Mouse (Mus musculus) neural tube, embryonic 15.5 days (tissue): ENCODE results near the gene Gng12. TPM values are rescaled to one million over a fixed set of nuclear protein-coding genes. Genes with fewer than 3 reads are reported as not detected.
"Not testable (repeated sequence)": the region's sequence is repeated elsewhere in the genome, so short reads cannot be mapped to it uniquely, and the experiment has no call there.

Source experiments
- ATAC-seq: fragments of 200-750 bp; cut with Nextera tagmentation; 2 replicates; pipeline ENCODE4 v1.8.0; 2017; ENCODE audit warnings: mild to moderate bottlenecking, moderate TSS enrichment, moderate library complexity; ENCODE audit not compliant: low FRiP score
- H3K27ac ChIP-seq: fragments of 300-500 bp; sonication (generic); replicated peaks from 2 replicates; pipeline ENCODE4 v1.5.1; 2015; ENCODE audit warnings: mild to moderate bottlenecking, inconsistent platforms
- H3K27me3 ChIP-seq: fragments of 300-500 bp; sonication (generic); replicated peaks from 2 replicates; pipeline ENCODE4 v1.6.1; 2015; ENCODE audit warnings: inconsistent platforms
- H3K36me3 ChIP-seq: fragments of 300-500 bp; sonication (generic); 2 replicates; pipeline ENCODE4 v1.6.1; 2015; ENCODE audit warnings: inconsistent platforms
- H3K4me1 ChIP-seq: fragments of 300-500 bp; sonication (generic); 2 replicates; pipeline ENCODE4 v1.6.1; 2015; ENCODE audit warnings: inconsistent platforms
- H3K4me2 ChIP-seq: fragments of 300-500 bp; sonication (generic); 2 replicates; pipeline ENCODE4 v1.6.1; 2015; ENCODE audit warnings: inconsistent platforms, mild to moderate bottlenecking, moderate library complexity
- H3K4me3 ChIP-seq: fragments of 300-500 bp; sonication (generic); replicated peaks from 2 replicates; pipeline ENCODE4 v1.5.1; 2015; ENCODE audit warnings: mild to moderate bottlenecking, inconsistent platforms
- H3K9ac ChIP-seq: fragments of 300-500 bp; sonication (generic); replicated peaks from 2 replicates; pipeline ENCODE4 v1.6.1; 2015; ENCODE audit warnings: mild to moderate bottlenecking, inconsistent platforms
- H3K9me3 ChIP-seq: fragments of 300-500 bp; sonication (generic); replicated peaks from 2 replicates; pipeline ENCODE4 v1.6.1; 2016; ENCODE audit warnings: inconsistent platforms
- WGBS: fragments of 180-500 bp; shearing (Covaris S2); methylation state at CpG from one replicate; pipeline ENCODE4 v1.1.7; 2015; ENCODE audit warnings: mixed read lengths; 5-methylcytosine and 5-hydroxymethylcytosine counted together
- polyA plus RNA-seq: library from polyadenylated mRNA; unstranded; fragments of >200 nt; fragmentation: Nextera tagmentation; extraction: Ambion mirVana; gene quantifications from 2 replicates; pipeline ENCODE4 v1.2.1, GENCODE M21; 2015

Gng12 gene
- polyA plus RNA-seq, 1 experiment from 2014 or later = 65.9 TPM

GRCm38 (mm10) chr6:66963068-66963467 is 66.9 kb downstream of the Gng12 start:
- Histone ChIP-seq H3K27ac (no peak overlapping the region), H3K4me1 (peaks cover 13% of the 10 kb centered on the region), H3K9me3 (no peaks in the 10 kb centered on the region), H3K27me3 (no peaks in the 10 kb centered on the region), H3K36me3 (no peaks in the 10 kb centered on the region), H3K4me2 (no peak overlapping the region), H3K4me3 (no peak overlapping the region), H3K9ac (no peak overlapping the region)
- ATAC-seq = no peak
- 79% methylated on average over 1 of the region's 1 CpGs for WGBS

DNA sequence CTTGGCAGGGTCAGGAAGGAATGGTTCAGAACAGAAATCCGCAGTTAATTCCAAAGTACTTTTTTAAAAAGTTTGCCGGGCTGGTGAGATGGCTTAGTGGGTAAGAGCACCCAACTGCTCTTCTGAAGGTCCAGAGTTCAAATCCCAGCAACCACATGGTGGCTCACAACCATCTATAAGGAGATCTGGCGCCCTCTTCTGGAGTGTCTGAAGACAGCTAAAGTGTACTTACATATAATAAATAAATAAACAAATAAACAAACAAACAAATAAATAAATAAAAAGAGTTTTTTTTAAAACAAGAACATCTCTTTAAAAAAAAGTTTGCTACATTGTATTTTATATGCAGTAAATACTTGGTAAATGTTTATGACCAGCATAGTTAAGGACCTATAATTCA is 67.5 kb downstream of the Gng12 start:
- not testable (repeated sequence) for ATAC-seq, H3K27ac ChIP-seq, H3K9ac ChIP-seq, H3K36me3 ChIP-seq, H3K9me3 ChIP-seq, H3K4me2 ChIP-seq, H3K4me3 ChIP-seq, H3K27me3 ChIP-seq
- WGBS = 90% methylated on average over 3 of the region's 3 CpGs
- peaks cover 13% of the 10 kb centered on the region for H3K4me1 ChIP-seq

- no peak overlapping the region for H3K4me2 ChIP-seq
- peak; percentile 60; the same call in 1 of the 2 replicates for ATAC-seq
- no peaks in the 10 kb centered on the region for H3K9me3 ChIP-seq
- no peak overlapping the region for H3K9ac ChIP-seq
- no peaks in the 10 kb centered on the region for H3K36me3 ChIP-seq
- no peaks in the 10 kb centered on the region for H3K27me3 ChIP-seq
- no peak overlapping the region for H3K27ac ChIP-seq
- no peak overlapping the region for H3K4me3 ChIP-seq
- WGBS = 21% methylated on average over 4 of the region's 4 CpGs
- H3K4me1 ChIP-seq = peaks cover 13% of the 10 kb centered on the region
These were observed 68.0 kb downstream of the Gng12 start for GRCm38 (mm10) chr6:66964222-66964621.

- Histone ChIP-seq H3K4me3 (no peak overlapping the region), H3K9ac (no peak overlapping the region), H3K4me2 (no peak overlapping the region), H3K4me1 (peaks cover 13% of the 10 kb centered on the region), H3K36me3 (no peaks in the 10 kb centered on the region), H3K27ac (no peak overlapping the region), H3K27me3 (no peaks in the 10 kb centered on the region), H3K9me3 (no peaks in the 10 kb centered on the region)
- ATAC-seq = no peak
- 87% methylated on average over 4 of the region's 4 CpGs for WGBS
These were observed 69.0 kb downstream of the Gng12 start for GRCm38 (mm10) chr6:66965203-66965602.

- WGBS = 67% methylated on average over 2 of the region's 2 CpGs
- H3K4me1 ChIP-seq = peaks cover 12% of the 10 kb centered on the region
- no peak for ATAC-seq
- H3K4me3 ChIP-seq = no peak overlapping the region
- H3K36me3 ChIP-seq = no peaks in the 10 kb centered on the region
- no peaks in the 10 kb centered on the region for H3K27me3 ChIP-seq
- no peak overlapping the region for H3K27ac ChIP-seq
- no peak overlapping the region for H3K9ac ChIP-seq
- H3K9me3 ChIP-seq = no peaks in the 10 kb centered on the region
- H3K4me2 ChIP-seq = no peak overlapping the region
These were observed 71.6 kb downstream of the Gng12 start for GRCm38 (mm10) chr6:66967788-66968187.

DNA sequence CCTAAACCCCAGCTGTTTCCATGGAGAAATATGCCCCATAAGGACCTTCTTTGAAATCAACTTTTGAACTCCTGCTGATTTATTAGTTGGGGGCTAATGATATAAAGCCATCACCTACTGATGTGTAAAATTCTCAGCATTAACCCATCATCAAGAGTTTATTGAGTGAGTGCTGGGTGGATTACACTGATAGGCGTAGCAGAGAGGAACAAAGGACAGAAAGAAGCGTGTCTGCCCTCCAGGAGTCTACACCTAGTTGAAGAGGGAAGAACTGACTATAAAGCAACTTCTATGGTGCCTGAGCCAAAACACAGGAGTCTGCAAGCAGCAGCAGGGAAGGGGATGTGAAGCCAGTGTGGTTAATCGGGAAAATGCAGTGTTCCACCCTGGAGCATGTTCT is 73.2 kb downstream of the Gng12 start:
- Histone ChIP-seq H3K9me3 (no peaks in the 10 kb centered on the region), H3K4me1 (peaks cover 9% of the 10 kb centered on the region), H3K27me3 (no peaks in the 10 kb centered on the region), H3K36me3 (no peaks in the 10 kb centered on the region), H3K27ac (no peak overlapping the region), H3K4me2 (no peak overlapping the region), H3K4me3 (no peak overlapping the region), H3K9ac (no peak overlapping the region)
- ATAC-seq = no peak
- WGBS = 20% methylated on average over 3 of the region's 3 CpGs

DNA sequence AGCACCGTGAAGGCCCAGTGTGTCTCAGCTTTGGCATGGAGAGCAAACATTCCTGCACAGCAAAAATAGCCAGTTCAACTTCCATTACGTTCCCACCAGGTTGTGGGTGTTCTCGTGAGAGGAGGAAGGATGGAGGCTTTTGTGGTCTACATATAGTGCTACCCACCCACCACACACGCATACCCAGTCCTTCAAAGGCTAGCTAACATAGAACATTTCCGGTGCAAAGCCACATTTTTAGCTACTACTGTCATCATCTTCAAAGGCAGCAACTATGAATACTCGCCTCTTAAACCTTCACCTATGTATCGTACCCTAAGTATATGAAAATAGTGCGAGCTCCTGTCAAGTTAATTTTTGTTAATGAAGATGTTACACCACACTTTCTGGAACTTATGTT is 76.1 kb downstream of the Gng12 start:
- no peak overlapping the region for H3K9ac ChIP-seq
- no peak overlapping the region for H3K4me2 ChIP-seq
- H3K4me1 ChIP-seq = peaks cover 3% of the 10 kb centered on the region; the same call in 1 of the 2 replicates
- no peak for ATAC-seq
- H3K36me3 ChIP-seq = no peaks in the 10 kb centered on the region
- H3K9me3 ChIP-seq = no peaks in the 10 kb centered on the region
- 78% methylated on average over 8 of the region's 8 CpGs for WGBS
- H3K4me3 ChIP-seq = no peak overlapping the region
- no peaks in the 10 kb centered on the region for H3K27me3 ChIP-seq
- no peak overlapping the region for H3K27ac ChIP-seq

DNA sequence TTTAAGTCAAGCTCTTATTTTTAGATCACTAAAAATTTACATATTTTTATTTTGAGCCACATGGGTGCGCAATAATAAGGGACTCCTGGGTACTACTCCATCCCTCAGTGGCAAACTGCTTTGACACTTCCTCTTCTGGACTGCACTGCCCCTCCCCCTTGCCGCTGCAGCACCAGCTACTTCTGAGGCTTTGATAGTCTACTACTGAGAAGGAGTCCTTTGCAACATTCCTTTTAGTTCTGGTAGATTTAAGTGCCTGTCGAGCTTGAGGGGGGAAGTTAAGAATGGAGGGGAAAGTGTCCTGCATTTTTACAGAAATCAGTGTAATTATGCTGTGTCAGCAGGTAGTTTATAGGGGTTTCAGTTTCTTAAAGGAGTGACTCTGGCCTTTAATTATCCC is 77.0 kb downstream of the Gng12 start:
- Histone ChIP-seq H3K27ac (no peak overlapping the region), H3K4me1 (peaks cover 3% of the 10 kb centered on the region; the same call in 1 of the 2 replicates), H3K9ac (no peak overlapping the region), H3K4me2 (no peak overlapping the region), H3K27me3 (no peaks in the 10 kb centered on the region), H3K4me3 (no peak overlapping the region), H3K36me3 (no peaks in the 10 kb centered on the region), H3K9me3 (no peaks in the 10 kb centered on the region)
- 20% methylated on average over 3 of the region's 3 CpGs for WGBS
- ATAC-seq = peak; percentile 43; the same call in 1 of the 2 replicates

- no peak for ATAC-seq
- WGBS = 89% methylated on average over 4 of the region's 4 CpGs
- Histone ChIP-seq H3K27ac (no peak overlapping the region), H3K9ac (no peak overlapping the region), H3K36me3 (no peaks in the 10 kb centered on the region), H3K4me1 (peaks cover 3% of the 10 kb centered on the region; the same call in 1 of the 2 replicates), H3K27me3 (no peaks in the 10 kb centered on the region), H3K9me3 (no peaks in the 10 kb centered on the region), H3K4me2 (no peak overlapping the region), H3K4me3 (no peak overlapping the region)
These were observed 79.3 kb downstream of the Gng12 start for GRCm38 (mm10) chr6:66975522-66975921.

DNA sequence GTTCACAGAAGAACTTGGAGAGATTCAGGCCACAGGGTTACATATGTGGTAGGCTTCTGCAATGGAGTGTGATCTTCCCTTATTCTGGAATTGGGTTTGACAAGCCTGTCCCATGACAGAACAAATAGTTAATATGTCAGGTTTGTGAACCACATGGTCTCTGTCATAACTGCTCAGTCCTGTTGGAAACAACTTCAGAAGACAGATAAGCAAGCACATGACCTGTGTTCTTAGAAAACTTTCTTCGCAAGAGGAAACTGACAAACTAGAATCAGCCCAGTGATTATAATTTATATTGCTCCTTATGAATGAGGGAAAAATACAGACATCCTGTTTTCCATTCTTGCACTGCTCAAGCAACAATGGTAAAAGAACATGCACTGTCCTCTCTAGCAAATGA is 83.0 kb downstream of the Gng12 start:
- ATAC-seq = no peak
- Histone ChIP-seq H3K4me3 (no peak overlapping the region), H3K27me3 (no peaks in the 10 kb centered on the region), H3K9me3 (no peaks in the 10 kb centered on the region), H3K4me2 (no peak overlapping the region), H3K9ac (no peak overlapping the region), H3K36me3 (no peaks in the 10 kb centered on the region), H3K4me1 (no peaks in the 10 kb centered on the region), H3K27ac (no peak overlapping the region)
- WGBS = 95% methylated on average over 1 of the region's 1 CpGs

DNA sequence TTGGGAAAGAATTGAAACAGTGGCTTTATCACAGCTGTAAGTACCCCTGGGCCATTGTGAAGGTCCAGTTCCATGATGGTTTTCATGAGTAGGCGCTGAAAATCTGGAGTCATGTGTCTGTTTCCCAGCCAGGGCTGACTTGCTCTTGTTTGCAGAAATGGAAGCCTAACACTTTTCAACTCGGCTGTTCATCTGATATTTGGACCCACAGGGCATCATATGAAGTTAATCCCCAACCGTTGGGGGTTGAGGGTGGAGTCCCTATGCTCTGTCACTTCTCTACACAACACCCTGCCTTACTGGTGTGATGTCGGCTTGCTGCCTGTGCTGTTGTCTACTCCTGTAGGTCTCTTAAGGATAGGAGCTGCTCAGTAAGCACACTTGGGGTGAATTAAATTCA is 83.8 kb downstream of the Gng12 start:
- H3K36me3 ChIP-seq = no peaks in the 10 kb centered on the region
- no peaks in the 10 kb centered on the region for H3K9me3 ChIP-seq
- no peak overlapping the region for H3K9ac ChIP-seq
- no peak for ATAC-seq
- 87% methylated on average over 4 of the region's 4 CpGs for WGBS
- no peak overlapping the region for H3K27ac ChIP-seq
- H3K4me2 ChIP-seq = no peak overlapping the region
- H3K27me3 ChIP-seq = no peaks in the 10 kb centered on the region
- H3K4me3 ChIP-seq = no peak overlapping the region
- no peaks in the 10 kb centered on the region for H3K4me1 ChIP-seq

DNA sequence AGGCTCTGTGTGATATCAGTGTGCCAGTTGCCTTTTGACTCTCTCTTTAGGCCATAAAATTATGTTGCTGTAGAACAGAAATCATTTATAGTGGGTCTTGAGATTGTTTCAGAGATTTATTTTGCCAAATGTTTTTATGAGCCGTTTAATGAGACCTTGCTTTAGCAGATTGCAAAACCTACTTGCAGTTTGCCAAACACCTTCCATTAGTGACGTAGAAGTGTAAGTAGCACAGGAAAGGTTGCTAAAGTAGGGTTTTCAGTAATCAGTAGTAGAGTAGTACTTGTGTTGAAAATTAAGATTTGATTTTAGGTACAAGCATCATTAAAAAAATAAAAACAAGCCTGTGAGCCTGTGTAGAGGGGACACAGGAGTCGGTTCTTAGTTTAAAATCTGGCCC is 85.2 kb downstream of the Gng12 start:
- ATAC-seq = no peak
- Histone ChIP-seq H3K27me3 (no peaks in the 10 kb centered on the region), H3K4me2 (no peak overlapping the region), H3K4me1 (no peaks in the 10 kb centered on the region), H3K27ac (no peak overlapping the region), H3K36me3 (no peaks in the 10 kb centered on the region), H3K9me3 (no peaks in the 10 kb centered on the region), H3K4me3 (no peak overlapping the region), H3K9ac (no peak overlapping the region)
- 86% methylated on average over 3 of the region's 3 CpGs for WGBS

GRCm38 (mm10) chr6:66981864-66982263 is 85.7 kb downstream of the Gng12 start:
- H3K27ac ChIP-seq = no peak overlapping the region
- H3K36me3 ChIP-seq = no peaks in the 10 kb centered on the region
- WGBS = 71% methylated on average over 1 of the region's 1 CpGs
- H3K9me3 ChIP-seq = no peaks in the 10 kb centered on the region
- no peak for ATAC-seq
- no peaks in the 10 kb centered on the region for H3K27me3 ChIP-seq
- no peak overlapping the region for H3K4me3 ChIP-seq
- H3K9ac ChIP-seq = no peak overlapping the region
- H3K4me2 ChIP-seq = no peak overlapping the region
- H3K4me1 ChIP-seq = no peaks in the 10 kb centered on the region
